Mouse (Mus musculus) cerebellum, adult 11-12 months (tissue): Measurements from ENCODE around the gene Schip1.

Source experiments
- DNase-seq: peaks from one replicate; pipeline ENCODE4 v3.0.0; 2022

The Schip1 gene

DNA sequence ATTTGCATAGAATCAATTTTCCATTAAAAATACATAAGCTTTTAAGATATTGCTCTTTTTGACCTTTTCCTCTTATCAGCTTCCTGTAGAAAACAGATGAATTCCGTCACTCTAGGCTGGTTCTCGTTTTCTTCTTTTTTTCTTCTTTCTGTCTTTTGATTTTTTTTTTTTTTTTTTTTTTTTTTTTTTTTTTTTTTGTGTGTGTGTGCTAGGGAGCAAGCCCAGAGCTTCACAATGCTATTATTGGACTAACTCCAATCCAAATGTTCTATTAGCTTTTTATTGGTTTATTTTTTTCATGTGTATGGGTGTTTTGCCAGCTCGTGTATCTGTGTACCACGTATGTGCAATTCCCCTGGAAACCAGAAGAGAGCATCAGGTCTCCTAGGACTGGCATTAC is 420.0 kb downstream of the Schip1 start:
- DNase-seq = no peak

DNA sequence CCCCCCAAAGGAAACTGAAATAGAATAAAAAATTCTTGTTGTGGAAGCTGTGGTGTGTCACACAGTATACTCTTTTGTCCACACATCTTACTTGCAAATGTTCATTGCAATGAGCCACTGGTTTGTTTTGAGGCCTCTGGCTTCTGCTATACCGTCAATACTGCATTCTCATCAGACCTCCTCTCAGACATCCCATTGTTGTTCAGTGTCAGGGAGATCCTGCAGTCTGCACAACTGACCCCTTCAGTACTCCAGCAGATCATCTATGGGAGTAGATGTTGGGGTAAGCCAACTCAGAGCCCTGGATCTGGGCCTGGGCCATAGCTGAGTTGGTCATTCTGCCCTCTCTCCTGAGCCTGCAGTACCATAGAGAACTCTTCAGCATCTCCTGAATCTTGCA is 423.0 kb downstream of the Schip1 start:
- no peak for DNase-seq

- no peak for DNase-seq
Measured at GRCm38 (mm10) chr3:68488316-68488715, 423.7 kb downstream of the Schip1 start.

GRCm38 (mm10) chr3:68491516-68491915 is 426.9 kb downstream of the Schip1 start:
- DNase-seq = no peak

DNA sequence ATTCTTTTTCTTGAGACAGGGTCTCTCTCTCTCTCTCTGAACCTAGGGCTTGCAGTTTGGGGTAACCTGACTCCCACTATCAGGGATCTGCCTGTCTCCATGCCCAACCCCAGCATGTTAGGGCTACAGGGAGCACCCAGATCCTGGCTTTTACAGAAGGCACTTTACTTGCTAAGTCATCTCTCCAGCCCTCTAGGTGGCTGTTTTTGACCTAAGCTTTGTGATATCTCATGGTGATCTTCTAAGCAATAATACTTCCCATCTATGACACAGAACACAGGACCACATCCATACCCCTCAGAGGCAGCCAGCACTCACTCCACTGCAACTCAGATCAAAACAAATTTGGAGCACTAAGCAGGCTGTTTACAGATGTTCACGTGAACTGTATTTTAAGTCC is 427.5 kb downstream of the Schip1 start:
- DNase-seq = no peak

- DNase-seq = no peak
Measured at GRCm38 (mm10) chr3:68492513-68492912, 427.9 kb downstream of the Schip1 start.

DNA sequence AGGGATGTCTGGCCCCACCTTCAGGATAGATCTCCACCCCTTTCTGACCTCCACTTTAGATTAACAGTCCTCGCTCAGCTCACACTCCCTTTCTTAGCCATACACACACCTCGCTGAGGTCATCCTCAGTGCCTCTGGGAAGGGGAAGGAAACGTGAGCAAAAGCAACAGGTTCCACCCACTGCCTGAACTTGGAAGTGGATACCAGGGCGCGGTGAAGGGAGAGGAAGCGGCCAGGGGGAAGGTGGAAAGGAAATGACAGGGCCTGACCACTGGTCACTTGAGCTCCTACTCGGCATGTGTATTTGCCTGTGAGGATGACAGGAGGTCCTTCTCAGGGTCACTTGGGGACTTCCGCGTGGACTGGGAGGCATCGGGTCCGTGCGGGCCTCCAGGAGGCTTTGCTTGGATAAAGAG is 428.6 kb downstream of the Schip1 start:
- DNase-seq = no peak

GRCm38 (mm10) chr3:68493586-68494295 is 429.1 kb downstream of the Schip1 start:
- DNase-seq = peak; percentile 21

DNA sequence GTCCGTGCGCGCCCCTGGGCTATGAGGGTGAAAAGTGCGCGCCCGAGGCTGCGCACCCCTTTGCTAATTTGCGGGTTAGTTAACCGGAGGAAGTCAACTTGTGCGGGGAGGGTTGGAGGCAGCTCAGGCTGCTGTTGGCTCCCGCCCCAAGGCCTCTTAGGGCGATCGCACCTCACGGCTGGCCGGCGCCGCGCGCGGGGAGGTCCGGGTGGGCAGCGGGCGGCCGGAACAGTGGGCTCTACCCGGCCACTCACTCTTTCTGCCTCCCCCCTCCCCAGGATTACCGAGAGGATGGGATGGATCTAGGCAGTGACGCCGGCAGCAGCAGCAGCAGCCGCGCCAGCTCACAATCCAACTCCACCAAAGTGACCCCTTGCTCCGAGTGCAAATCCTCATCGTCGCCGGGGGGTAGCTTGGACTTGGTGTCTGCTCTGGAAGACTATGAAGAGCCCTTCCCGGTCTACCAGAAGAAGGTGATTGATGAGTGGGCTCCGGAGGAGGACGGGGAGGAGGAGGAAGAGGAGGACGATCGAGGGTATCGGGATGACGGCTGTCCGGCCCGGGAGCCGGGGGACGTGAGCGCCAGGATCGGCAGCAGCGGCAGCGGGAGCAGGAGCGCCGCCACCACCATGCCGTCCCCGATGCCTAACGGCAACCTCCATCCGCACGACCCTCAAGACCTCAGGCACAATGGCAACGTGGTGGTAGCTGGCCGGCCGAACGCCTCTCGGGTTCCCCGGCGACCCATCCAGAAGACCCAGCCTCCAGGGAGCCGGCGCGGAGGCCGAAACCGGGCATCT is 429.9 kb downstream of the Schip1 start:
- no peak for DNase-seq

DNA sequence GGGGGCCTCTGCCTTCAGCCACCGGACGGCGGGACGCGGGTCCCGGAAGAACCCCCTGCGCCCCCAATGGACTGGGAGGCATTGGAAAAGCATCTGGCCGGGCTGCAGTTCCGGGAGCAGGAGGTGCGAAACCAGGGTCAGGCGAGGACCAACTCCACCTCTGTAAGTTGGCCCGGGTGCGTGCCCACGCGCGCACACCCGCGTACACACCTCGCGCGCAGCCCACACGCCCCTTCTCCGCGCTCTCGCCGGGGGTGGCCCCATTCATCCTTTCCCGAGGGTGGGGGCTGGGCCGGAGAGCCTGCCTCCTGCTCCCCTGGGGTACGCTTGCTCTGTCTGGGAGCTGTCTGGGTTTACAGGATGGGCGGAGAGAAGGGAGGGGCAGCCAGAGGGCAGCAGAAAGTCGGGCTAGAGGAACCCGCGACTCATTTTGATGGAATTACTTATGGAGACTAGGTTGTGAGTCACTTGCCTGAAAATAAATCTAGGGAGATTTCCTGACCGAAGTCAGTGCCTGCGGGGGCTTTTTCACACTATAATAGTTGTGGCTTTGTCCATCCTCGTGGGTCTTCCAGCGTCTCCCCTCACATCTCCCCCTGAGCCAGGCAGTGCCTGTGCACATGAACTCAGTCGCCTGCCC is 430.6 kb downstream of the Schip1 start:
- DNase-seq = no peak

DNA sequence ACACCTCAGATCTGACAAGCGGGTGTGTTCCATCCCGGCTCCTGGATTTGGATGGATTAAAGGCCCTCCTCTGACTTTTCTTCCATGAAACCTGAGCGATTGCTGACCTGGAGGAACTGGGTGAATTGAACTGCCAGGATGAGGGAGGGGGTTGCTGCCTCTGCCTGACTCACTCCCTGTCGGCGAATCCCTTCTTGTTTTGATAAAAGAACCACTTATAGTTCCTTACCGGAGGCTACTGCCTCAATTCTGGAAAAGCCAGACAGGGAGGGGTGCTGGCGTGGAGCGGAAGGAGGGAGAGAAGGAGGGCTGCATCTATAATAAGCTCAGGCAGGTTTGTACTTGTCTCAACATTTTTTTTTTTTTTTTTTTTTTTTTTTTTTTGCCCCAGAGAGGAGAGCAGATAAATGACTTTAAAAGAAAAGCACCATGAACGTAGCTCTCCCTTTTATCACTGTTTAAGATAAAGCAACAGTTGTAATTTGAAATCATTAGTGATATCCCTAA is 431.2 kb downstream of the Schip1 start:
- no peak for DNase-seq

- no peak for DNase-seq
Measured at GRCm38 (mm10) chr3:68496513-68496912, 431.9 kb downstream of the Schip1 start.

- no peak for DNase-seq
Measured at GRCm38 (mm10) chr3:68499532-68500152, 435.0 kb downstream of the Schip1 start.

DNA sequence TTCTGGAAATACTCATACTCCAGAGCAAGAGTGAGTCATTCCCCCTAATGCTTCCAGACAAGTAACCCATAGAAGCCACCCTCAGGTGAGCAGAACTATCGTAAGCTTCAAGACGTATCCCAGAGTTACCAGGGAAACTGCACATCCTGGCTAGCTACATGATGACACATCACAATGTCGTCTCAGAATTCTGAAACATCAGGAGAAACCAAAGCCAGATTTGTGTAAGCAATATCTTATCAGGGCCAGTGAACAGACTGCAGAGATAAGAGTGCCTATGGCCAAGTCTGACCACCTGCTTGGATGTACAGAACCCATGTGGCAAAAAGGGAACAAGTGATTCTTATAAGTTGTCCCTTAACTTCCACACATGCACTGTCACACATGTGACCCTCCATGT is 440.2 kb downstream of the Schip1 start:
- DNase-seq = no peak

GRCm38 (mm10) chr3:68506769-68507318 is 442.2 kb downstream of the Schip1 start:
- no peak for DNase-seq

DNA sequence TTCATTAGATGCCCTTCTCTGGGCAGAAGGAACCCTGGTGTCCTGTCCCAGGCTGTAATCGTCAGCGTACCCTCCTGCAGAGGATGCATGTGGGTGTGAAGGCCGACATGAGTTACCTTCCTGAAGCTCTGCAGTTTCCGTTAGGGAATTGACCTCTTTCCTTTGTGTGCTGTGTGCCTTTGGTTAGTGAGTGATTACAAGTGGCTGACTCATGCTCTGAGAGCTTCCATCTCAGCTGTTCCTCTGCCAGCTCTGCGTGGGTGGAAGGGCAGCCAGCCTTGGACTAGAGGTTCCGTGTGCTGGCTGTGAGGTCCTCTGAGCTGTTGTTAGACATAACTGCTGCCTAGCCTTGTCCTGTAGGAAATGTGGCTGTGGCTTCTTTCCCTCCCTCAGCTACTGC is 444.0 kb downstream of the Schip1 start:
- DNase-seq = peak; percentile 65

GRCm38 (mm10) chr3:68510872-68511271 is 446.3 kb downstream of the Schip1 start:
- no peak for DNase-seq

GRCm38 (mm10) chr3:68511744-68512143 is 447.1 kb downstream of the Schip1 start:
- DNase-seq = no peak

GRCm38 (mm10) chr3:68512327-68512726 is 447.7 kb downstream of the Schip1 start:
- no peak for DNase-seq

GRCm38 (mm10) chr3:68513340-68514119 is 448.9 kb downstream of the Schip1 start:
- DNase-seq = no peak

GRCm38 (mm10) chr3:68514120-68514497 is 449.5 kb downstream of the Schip1 start:
- no peak for DNase-seq

DNA sequence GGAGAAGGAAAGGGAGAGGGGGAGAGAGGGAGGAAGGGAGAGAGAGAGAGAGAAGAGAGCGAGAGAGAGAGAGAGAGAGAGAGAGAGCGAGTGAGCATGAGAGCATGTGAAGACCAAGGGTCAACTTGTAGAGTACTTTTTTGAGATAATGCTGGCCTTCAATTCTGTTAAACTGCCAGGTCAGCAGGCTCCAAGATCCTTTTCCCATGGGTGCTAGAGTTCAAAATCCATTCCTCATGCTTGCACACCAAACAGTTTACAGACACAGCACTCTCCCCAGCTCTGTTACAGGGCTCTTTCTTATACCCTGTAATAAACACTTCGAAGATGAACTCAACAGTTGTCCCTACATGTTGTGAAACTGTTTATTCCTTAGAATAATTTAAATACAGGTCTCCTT is 450.1 kb downstream of the Schip1 start:
- no peak for DNase-seq
